Mouse (Mus musculus) heart, adult 2 months (tissue): ENCODE results near the gene Arpc4. TPM values are rescaled to one million over a fixed set of nuclear protein-coding genes. Genes with fewer than 3 reads are reported as not detected.

Source experiments
- DNase-seq, 2 experiments: peaks; one replicate each; pipeline ENCODE4 v3.0.0; 2021
- H3K27ac ChIP-seq: fragments of 200-600 bp; 2 replicates; pipeline ENCODE4 v1.8.1; 2022
- H3K27me3 ChIP-seq: fragments of 200-500 bp; 2 replicates; pipeline ENCODE4 v1.6.1; 2012; ENCODE audit warnings: mild to moderate bottlenecking, low read length, inconsistent platforms, mixed read lengths; ENCODE audit not compliant: control insufficient read depth, insufficient read depth
- H3K36me3 ChIP-seq: fragments of 200-500 bp; 2 replicates; pipeline ENCODE4 v1.6.1; 2012; ENCODE audit warnings: low read length, inconsistent platforms; ENCODE audit not compliant: control insufficient read depth, insufficient read depth
- H3K4me1 ChIP-seq: fragments of 200-500 bp; 2 replicates; pipeline ENCODE4 v1.6.1; 2011; ENCODE audit warnings: low read length; ENCODE audit not compliant: control insufficient read depth, insufficient read depth
- H3K4me3 ChIP-seq: fragments of 200-600 bp; 2 replicates; pipeline ENCODE4 v1.8.1; 2022
- H3K79me2 ChIP-seq: fragments of 200-500 bp; replicated peaks from 2 replicates; pipeline ENCODE4 v1.6.1; 2012; ENCODE audit warnings: mild to moderate bottlenecking, inconsistent platforms, low read length, moderate library complexity, mixed read lengths; ENCODE audit not compliant: control insufficient read depth, insufficient read depth
- H3K9ac ChIP-seq: fragments of 200-500 bp; 2 replicates; pipeline ENCODE4 v1.6.1; 2012; ENCODE audit warnings: low read depth, mild to moderate bottlenecking, control low read depth, inconsistent platforms, low read length, mixed read lengths
- CTCF ChIP-seq: fragments of 200-600 bp; IDR thresholded peaks from 2 replicates; pipeline ENCODE4 v1.8.1; 2022; ENCODE audit warnings: antibody characterized with exemption, mild to moderate bottlenecking, moderate library complexity
- EP300 ChIP-seq: fragments of 200-500 bp; IDR thresholded peaks from 2 replicates; pipeline ENCODE4 v1.6.1; 2011; ENCODE audit warnings: low read depth, low read length, control low read depth; ENCODE audit not compliant: insufficient read depth
- POLR2A ChIP-seq: fragments of 200-500 bp; IDR thresholded peaks from 2 replicates; pipeline ENCODE4 v1.6.1; 2011; ENCODE audit warnings: mild to moderate bottlenecking, low read depth, low read length, control low read depth; ENCODE audit not compliant: insufficient read depth
- WGBS: fragments of 180-500 bp; shearing (Covaris S2); methylation state at CpG from one replicate; pipeline ENCODE4 v1.1.7; 2018; 5-methylcytosine and 5-hydroxymethylcytosine counted together
- intact Hi-C: fragments of 180-260 bp; cut with DNase I; formaldehyde crosslinking; loops from one replicate; pipeline ENCODE4 v1.15.1; 2025
- polyA plus RNA-seq: library from polyadenylated mRNA; depleted of rRNA; stranded (reverse); fragments of >200 nt; gene quantifications from 2 replicates; pipeline ENCODE4 v1.2.3, GENCODE M21; 2012
- total RNA-seq, 2 experiments: library from RNA; stranded (reverse); gene quantifications; 2 replicates each; pipeline ENCODE4 v1.2.3; 2021

Arpc4 gene
- total and polyA plus RNA-seq, 3 experiments = 26.6 to 66.9 (median 66.4) TPM

DNA sequence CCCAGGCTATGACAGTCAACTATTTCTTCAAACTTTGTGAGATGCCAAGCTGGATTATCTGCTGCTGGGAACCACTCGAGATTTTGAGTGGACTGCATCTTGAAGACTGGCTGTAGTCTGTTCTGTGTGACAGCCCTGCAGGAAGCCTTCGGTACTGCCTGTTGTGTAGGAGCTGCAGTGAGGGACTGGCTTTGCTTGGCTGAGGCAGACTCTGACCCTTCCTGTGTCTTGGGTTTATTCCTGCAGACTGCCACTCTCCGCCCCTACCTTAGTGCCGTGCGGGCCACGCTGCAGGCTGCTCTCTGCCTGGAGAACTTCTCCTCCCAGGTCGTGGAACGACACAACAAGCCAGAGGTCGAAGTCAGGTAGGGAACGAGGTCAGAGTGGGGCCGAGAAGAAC is 2.6 kb downstream of the Arpc4 start:
- TF ChIP-seq POLR2A (no peak), CTCF (0 out of 2 replicates have a peak, but pooled peaks have one; percentile 13)
- Histone ChIP-seq H3K4me3 (no peak overlapping the region), H3K27ac (no peak overlapping the region), H3K36me3 (peaks cover 3% of the 10 kb centered on the region; the same call in 1 of the 2 replicates), H3K79me2 (peaks cover 13% of the 10 kb centered on the region), H3K27me3 (no peaks in the 10 kb centered on the region), H3K4me1 (peaks cover 6% of the 10 kb centered on the region), H3K9ac (no peak overlapping the region)
- WGBS = 87% methylated on average over 11 of the region's 11 CpGs
- intact Hi-C loops = no loop called here
- DNase-seq = no peak

DNA sequence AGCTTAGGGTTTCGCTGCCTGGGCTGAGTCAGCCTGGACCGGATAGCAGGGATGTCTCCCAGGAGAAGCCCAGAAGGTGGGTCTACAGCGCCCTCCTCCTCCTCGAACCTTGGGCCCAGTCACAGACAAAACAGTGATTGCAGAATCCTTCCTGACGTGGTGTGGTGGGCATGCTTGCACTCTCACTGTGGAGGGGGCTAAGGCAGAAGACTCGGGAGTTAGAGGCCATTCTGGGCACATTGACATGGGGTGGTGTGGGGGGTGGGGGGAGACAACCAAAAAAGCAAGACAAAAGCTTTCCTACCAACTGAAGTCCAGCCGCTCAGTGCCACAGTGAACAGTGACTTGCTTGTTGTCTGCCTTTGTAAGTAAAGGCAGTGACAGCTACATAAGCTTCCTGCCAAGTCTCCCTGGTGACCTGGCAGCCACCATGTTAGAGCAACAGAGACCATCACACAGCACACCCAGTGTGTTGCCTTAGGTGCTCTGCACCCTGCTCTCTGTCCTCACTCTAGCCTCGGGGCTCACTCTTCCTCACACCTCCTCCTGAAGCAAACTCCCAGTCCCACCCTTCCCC is 6.5 kb downstream of the Arpc4 start:
- peaks cover 6% of the 10 kb centered on the region; the same call in 1 of the 2 replicates for H3K79me2 ChIP-seq
- H3K4me1 ChIP-seq = peaks cover 3% of the 10 kb centered on the region; the same call in 1 of the 2 replicates
- peaks cover 3% of the 10 kb centered on the region; the same call in 1 of the 2 replicates for H3K36me3 ChIP-seq
- intact Hi-C loops = no loop called here
- no peak for DNase-seq
- H3K27me3 ChIP-seq = no peaks in the 10 kb centered on the region
- WGBS = 87% methylated on average over 8 of the region's 8 CpGs
- TF ChIP-seq CTCF = no peak
- no peak for TF ChIP-seq POLR2A
- TF ChIP-seq EP300 = no peak
- H3K27ac ChIP-seq = no peak overlapping the region
- H3K4me3 ChIP-seq = no peak overlapping the region
- no peak overlapping the region for H3K9ac ChIP-seq

DNA sequence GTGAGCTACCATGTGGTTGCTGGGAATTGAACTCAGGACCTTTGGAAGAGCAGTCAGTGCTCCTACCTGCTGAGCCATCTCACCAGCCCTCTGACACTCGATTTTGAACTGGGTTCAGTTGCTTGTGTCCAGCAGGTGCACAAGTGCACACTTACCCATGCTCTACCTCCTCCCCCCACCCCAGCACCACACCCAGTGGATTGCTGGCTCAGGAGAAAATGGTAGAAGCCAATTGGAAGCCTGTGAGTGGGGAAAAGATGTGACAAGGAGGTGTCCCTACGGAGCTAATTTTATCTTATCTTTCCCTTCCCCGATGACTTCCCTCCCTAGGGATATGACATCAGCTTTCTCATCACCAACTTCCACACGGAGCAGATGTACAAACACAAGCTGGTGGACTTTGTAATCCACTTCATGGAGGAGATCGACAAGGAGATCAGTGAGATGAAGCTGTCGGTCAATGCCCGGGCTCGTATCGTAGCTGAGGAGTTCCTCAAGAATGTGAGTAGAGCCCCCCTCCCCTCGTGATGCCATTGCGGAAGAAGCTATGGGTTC is 7.3 kb downstream of the Arpc4 start:
- no peak overlapping the region for H3K4me3 ChIP-seq
- intact Hi-C loops = no loop called here
- DNase-seq = no peak
- H3K27me3 ChIP-seq = no peaks in the 10 kb centered on the region
- H3K36me3 ChIP-seq = peaks cover 3% of the 10 kb centered on the region; the same call in 1 of the 2 replicates
- H3K27ac ChIP-seq = no peak overlapping the region
- 40% methylated on average over 11 of the region's 11 CpGs for WGBS
- TF ChIP-seq POLR2A = no peak
- no peak for TF ChIP-seq CTCF
- no peak for TF ChIP-seq EP300
- peaks cover 3% of the 10 kb centered on the region; the same call in 1 of the 2 replicates for H3K79me2 ChIP-seq
- no peak overlapping the region for H3K9ac ChIP-seq
- peaks cover under 1% of the 10 kb centered on the region; the same call in 1 of the 2 replicates for H3K4me1 ChIP-seq

DNA sequence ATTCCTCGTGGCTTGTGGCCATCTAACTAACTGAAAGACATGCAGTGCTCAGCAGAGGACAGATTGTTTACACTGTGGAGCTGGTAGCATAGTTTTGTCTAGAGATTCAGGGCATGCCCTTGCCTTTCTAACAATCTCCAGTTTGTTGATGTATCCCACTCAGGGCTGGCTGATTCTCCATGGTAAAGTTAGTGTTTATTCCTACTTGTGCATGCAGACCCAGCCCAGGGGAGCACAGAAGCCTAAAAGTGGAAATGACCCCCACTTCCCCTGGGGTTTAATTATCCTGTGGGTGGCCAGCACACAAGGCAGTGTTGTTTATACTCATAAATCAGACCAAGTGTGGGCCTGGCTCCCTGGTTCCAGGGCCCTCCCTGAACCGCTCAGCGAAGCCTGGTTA is 8.1 kb downstream of the Arpc4 start:
- intact Hi-C loops = no loop called here
- Histone ChIP-seq H3K36me3 (peaks cover 3% of the 10 kb centered on the region; the same call in 1 of the 2 replicates), H3K9ac (no peak overlapping the region), H3K4me1 (no peaks in the 10 kb centered on the region), H3K4me3 (no peak overlapping the region), H3K27ac (no peak overlapping the region), H3K79me2 (no peaks in the 10 kb centered on the region), H3K27me3 (no peaks in the 10 kb centered on the region)
- no peak for TF ChIP-seq EP300
- TF ChIP-seq POLR2A = no peak
- no peak for TF ChIP-seq CTCF
- WGBS = 74% methylated on average over 3 of the region's 3 CpGs
- DNase-seq = no peak

DNA sequence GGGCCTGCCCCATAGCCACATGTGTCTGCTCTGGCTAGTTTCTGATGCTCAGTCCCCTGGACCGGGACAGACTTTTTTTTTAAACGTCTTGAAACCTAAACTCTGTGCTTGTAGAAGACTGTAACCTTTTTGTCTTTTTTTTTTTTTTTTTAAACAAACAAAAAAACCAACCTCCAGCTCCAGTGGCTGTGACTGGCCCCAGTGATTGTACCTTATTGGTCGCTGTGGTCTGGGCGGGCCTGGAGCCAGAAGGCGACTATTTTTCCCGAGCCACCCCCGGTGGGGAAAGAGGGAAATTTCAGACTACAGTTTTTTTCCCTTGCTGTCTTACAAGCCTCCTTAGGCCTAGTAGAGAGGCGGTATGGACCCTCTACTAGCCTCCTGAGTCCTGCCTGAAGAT is 11.0 kb downstream of the Arpc4 start, which contains the start of gene Ttll3:
TSS of gene Ttll3 (plus strand) at position 301 of the 400 bp plus-strand sequence.
- H3K9ac ChIP-seq = no peak within 1 kb of the TSS
- no peak for TF ChIP-seq EP300
- TF ChIP-seq CTCF = no peak
- TF ChIP-seq POLR2A = no peak
- H3K79me2 ChIP-seq = no peaks in the 10 kb centered on the region
- no peak for DNase-seq
- intact Hi-C loops = no loop called here
- no peak within 1 kb of the TSS for H3K4me3 ChIP-seq
- no peak within 1 kb of the TSS for H3K27ac ChIP-seq
- H3K27me3 ChIP-seq = no peaks in the 10 kb centered on the region
- WGBS = 75% methylated on average over 8 of the region's 8 CpGs
- peaks cover 3% of the 10 kb centered on the region; the same call in 1 of the 2 replicates for H3K36me3 ChIP-seq
- peaks cover 1% of the 10 kb centered on the region; the same call in 1 of the 2 replicates for H3K4me1 ChIP-seq

DNA sequence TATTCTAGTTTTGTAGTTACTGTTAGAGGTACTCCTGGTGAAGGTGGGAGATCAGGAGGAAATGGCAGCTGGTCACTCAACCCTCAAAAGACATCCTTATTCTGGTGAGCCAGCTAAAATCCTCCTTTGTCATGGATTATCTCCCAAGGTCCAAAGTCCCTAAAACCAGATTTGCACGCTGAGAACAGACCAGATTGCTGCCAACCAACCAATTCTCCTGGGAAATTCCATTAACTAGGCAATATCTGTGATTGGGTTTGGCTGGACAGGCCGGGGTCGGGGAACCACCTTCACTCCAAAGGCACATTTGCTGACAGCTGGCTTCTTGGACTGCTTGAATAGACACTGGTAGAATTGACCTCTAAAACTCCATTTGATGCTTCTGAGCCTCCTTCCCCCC is 12.8 kb downstream of the Arpc4 start:
- H3K4me1 ChIP-seq = peaks cover 1% of the 10 kb centered on the region; the same call in 1 of the 2 replicates
- H3K79me2 ChIP-seq = no peaks in the 10 kb centered on the region
- 83% methylated on average over 3 of the region's 3 CpGs for WGBS
- intact Hi-C loops = no loop called here
- H3K4me3 ChIP-seq = no peak overlapping the region
- no peaks in the 10 kb centered on the region for H3K27me3 ChIP-seq
- no peak overlapping the region for H3K27ac ChIP-seq
- TF ChIP-seq EP300 (no peak), CTCF (no peak), POLR2A (no peak)
- no peak for DNase-seq
- no peaks in the 10 kb centered on the region for H3K36me3 ChIP-seq
- no peak overlapping the region for H3K9ac ChIP-seq
